Mouse (Mus musculus): ENCODE results near the gene Lsm6. TPM values are rescaled to one million over a fixed set of nuclear protein-coding genes. Genes with fewer than 3 reads are reported as not detected.

Gene Lsm6
- 237 and 253 TPM in 2 replicates for polyA plus RNA-seq (2014; fragmentation: Nextera tagmentation; extraction: Ambion mirVana)

- Histone ChIP-seq H3K27me3 (ENCODE audit: control insufficient read depth, insufficient read depth, low read length) (no peaks in the 10 kb centered on the region), H3K4me2 (peak within 1 kb of the TSS; percentile 52), H3K27ac (ENCODE audit: low read depth, low read length) (peak within 1 kb of the TSS; percentile 93), H3K9ac (ENCODE audit: low read length) (peak within 1 kb of the TSS; percentile 84), H3K36me3 (ENCODE audit: control insufficient read depth, insufficient read depth, low read length) (no peaks in the 10 kb centered on the region), H3K4me1 (ENCODE audit: control insufficient read depth, insufficient read depth, low read length) (no peaks in the 10 kb centered on the region), H3K4me3 (ENCODE audit: low read depth, low read length) (peak within 1 kb of the TSS; percentile 64), H3K9me3 (ENCODE audit: control insufficient read depth, low read length) (no peaks in the 10 kb centered on the region)
- peak; percentile 100 for DNase-seq (ENCODE audit: low spot score, missing footprints)
- under 1% methylated on average over 63 of the region's 70 CpGs for WGBS
- peak; percentile 95 for ATAC-seq (ENCODE audit: low FRiP score)
Measured at GRCm38 (mm10) chr8:78820673-78821310, at the start of gene Lsm6. Gene Lsm6, minus strand, starts transcription at chr8:78821140.

GRCm38 (mm10) chr8:78867036-78867435 lies 46.1 kb upstream of the Lsm6 start:
- 85% methylated on average over 2 of the region's 2 CpGs for WGBS
- no peaks in the 10 kb centered on the region for H3K27me3 ChIP-seq (ENCODE audit: control insufficient read depth, insufficient read depth, low read length)
- no peak for DNase-seq (ENCODE audit: low spot score, missing footprints)
- H3K27ac ChIP-seq (ENCODE audit: low read depth, low read length), result no peak overlapping the region
- H3K9ac ChIP-seq (ENCODE audit: low read length), result no peak overlapping the region
- no peak for ATAC-seq (ENCODE audit: low FRiP score)
- no peak overlapping the region for H3K4me3 ChIP-seq (ENCODE audit: low read depth, low read length)
- no peaks in the 10 kb centered on the region for H3K4me1 ChIP-seq (ENCODE audit: control insufficient read depth, insufficient read depth, low read length)
- no peaks in the 10 kb centered on the region for H3K36me3 ChIP-seq (ENCODE audit: control insufficient read depth, insufficient read depth, low read length)
- no peaks in the 10 kb centered on the region for H3K9me3 ChIP-seq (ENCODE audit: control insufficient read depth, low read length)
- no peak overlapping the region for H3K4me2 ChIP-seq

- no peaks in the 10 kb centered on the region for H3K4me1 ChIP-seq (ENCODE audit: control insufficient read depth, insufficient read depth, low read length)
- H3K9me3 ChIP-seq (ENCODE audit: control insufficient read depth, low read length), result no peaks in the 10 kb centered on the region
- H3K9ac ChIP-seq (ENCODE audit: low read length), result no peak overlapping the region
- H3K4me3 ChIP-seq (ENCODE audit: low read depth, low read length), result no peak overlapping the region
- H3K36me3 ChIP-seq (ENCODE audit: control insufficient read depth, insufficient read depth, low read length), result no peaks in the 10 kb centered on the region
- ATAC-seq (ENCODE audit: low FRiP score), result no peak
- H3K27ac ChIP-seq (ENCODE audit: low read depth, low read length), result no peak overlapping the region
- DNase-seq (ENCODE audit: low spot score, missing footprints), result no peak
- H3K4me2 ChIP-seq, result no peak overlapping the region
- no peaks in the 10 kb centered on the region for H3K27me3 ChIP-seq (ENCODE audit: control insufficient read depth, insufficient read depth, low read length)
- WGBS, result 96% methylated on average over 1 of the region's 1 CpGs
Measured at GRCm38 (mm10) chr8:78863001-78863400, 42.1 kb upstream of the Lsm6 start.

GRCm38 (mm10) chr8:78862046-78862445 lies 41.1 kb upstream of the Lsm6 start:
- DNase-seq (ENCODE audit: low spot score, missing footprints) (no peak), ATAC-seq (ENCODE audit: low FRiP score) (no peak)
- Histone ChIP-seq H3K27me3 (ENCODE audit: control insufficient read depth, insufficient read depth, low read length) (no peaks in the 10 kb centered on the region), H3K4me1 (ENCODE audit: control insufficient read depth, insufficient read depth, low read length) (no peaks in the 10 kb centered on the region), H3K36me3 (ENCODE audit: control insufficient read depth, insufficient read depth, low read length) (no peaks in the 10 kb centered on the region), H3K4me3 (ENCODE audit: low read depth, low read length) (no peak overlapping the region), H3K4me2 (no peak overlapping the region), H3K9me3 (ENCODE audit: control insufficient read depth, low read length) (no peaks in the 10 kb centered on the region), H3K27ac (ENCODE audit: low read depth, low read length) (no peak overlapping the region), H3K9ac (ENCODE audit: low read length) (no peak overlapping the region)
- 80% methylated on average over 9 of the region's 9 CpGs for WGBS

- Histone ChIP-seq H3K4me2 (no peak overlapping the region), H3K4me1 (ENCODE audit: control insufficient read depth, insufficient read depth, low read length) (no peaks in the 10 kb centered on the region), H3K9ac (ENCODE audit: low read length) (no peak overlapping the region), H3K9me3 (ENCODE audit: control insufficient read depth, low read length) (no peaks in the 10 kb centered on the region), H3K4me3 (ENCODE audit: low read depth, low read length) (no peak overlapping the region), H3K36me3 (ENCODE audit: control insufficient read depth, insufficient read depth, low read length) (no peaks in the 10 kb centered on the region), H3K27me3 (ENCODE audit: control insufficient read depth, insufficient read depth, low read length) (no peaks in the 10 kb centered on the region), H3K27ac (ENCODE audit: low read depth, low read length) (no peak overlapping the region)
- DNase-seq (ENCODE audit: low spot score, missing footprints), result no peak
- 52% methylated on average over 5 of the region's 5 CpGs for WGBS
- ATAC-seq (ENCODE audit: low FRiP score), result no peak
Measured at GRCm38 (mm10) chr8:78860789-78861188, 39.8 kb upstream of the Lsm6 start.

GRCm38 (mm10) chr8:78857421-78857820 lies 36.5 kb upstream of the Lsm6 start:
- H3K9ac ChIP-seq (ENCODE audit: low read length), result no peak overlapping the region
- no peak overlapping the region for H3K4me2 ChIP-seq
- no peak for DNase-seq (ENCODE audit: low spot score, missing footprints)
- WGBS, result 95% methylated on average over 7 of the region's 7 CpGs
- no peaks in the 10 kb centered on the region for H3K36me3 ChIP-seq (ENCODE audit: control insufficient read depth, insufficient read depth, low read length)
- no peaks in the 10 kb centered on the region for H3K4me1 ChIP-seq (ENCODE audit: control insufficient read depth, insufficient read depth, low read length)
- no peak overlapping the region for H3K4me3 ChIP-seq (ENCODE audit: low read depth, low read length)
- no peak overlapping the region for H3K27ac ChIP-seq (ENCODE audit: low read depth, low read length)
- H3K9me3 ChIP-seq (ENCODE audit: control insufficient read depth, low read length), result no peaks in the 10 kb centered on the region
- ATAC-seq (ENCODE audit: low FRiP score), result no peak
- H3K27me3 ChIP-seq (ENCODE audit: control insufficient read depth, insufficient read depth, low read length), result no peaks in the 10 kb centered on the region

GRCm38 (mm10) chr8:78852279-78852678 lies 31.3 kb upstream of the Lsm6 start:
- no peaks in the 10 kb centered on the region for H3K36me3 ChIP-seq (ENCODE audit: control insufficient read depth, insufficient read depth, low read length)

GRCm38 (mm10) chr8:78847240-78847639 lies 26.3 kb upstream of the Lsm6 start:
- no peak overlapping the region for H3K4me3 ChIP-seq (ENCODE audit: low read depth, low read length)
- no peak for DNase-seq (ENCODE audit: low spot score, missing footprints)
- no peaks in the 10 kb centered on the region for H3K9me3 ChIP-seq (ENCODE audit: control insufficient read depth, low read length)
- no peaks in the 10 kb centered on the region for H3K36me3 ChIP-seq (ENCODE audit: control insufficient read depth, insufficient read depth, low read length)
- no peak overlapping the region for H3K27ac ChIP-seq (ENCODE audit: low read depth, low read length)
- no peaks in the 10 kb centered on the region for H3K4me1 ChIP-seq (ENCODE audit: control insufficient read depth, insufficient read depth, low read length)
- no peak for ATAC-seq (ENCODE audit: low FRiP score)
- no peak overlapping the region for H3K4me2 ChIP-seq
- no peak overlapping the region for H3K9ac ChIP-seq (ENCODE audit: low read length)
- H3K27me3 ChIP-seq (ENCODE audit: control insufficient read depth, insufficient read depth, low read length), result no peaks in the 10 kb centered on the region
- 82% methylated on average over 3 of the region's 3 CpGs for WGBS

More at GRCm38 (mm10) chr8:78852279-78852678, 31.3 kb upstream of the Lsm6 start:
- Histone ChIP-seq H3K4me3 (ENCODE audit: low read depth, low read length) (no peak overlapping the region), H3K27me3 (ENCODE audit: control insufficient read depth, insufficient read depth, low read length) (no peaks in the 10 kb centered on the region), H3K9me3 (ENCODE audit: control insufficient read depth, low read length) (no peaks in the 10 kb centered on the region), H3K4me2 (no peak overlapping the region), H3K4me1 (ENCODE audit: control insufficient read depth, insufficient read depth, low read length) (no peaks in the 10 kb centered on the region), H3K27ac (ENCODE audit: low read depth, low read length) (no peak overlapping the region), H3K9ac (ENCODE audit: low read length) (no peak overlapping the region)
- WGBS, result 82% methylated on average over 4 of the region's 4 CpGs
- no peak for ATAC-seq (ENCODE audit: low FRiP score)
- DNase-seq (ENCODE audit: low spot score, missing footprints), result no peak

- no peaks in the 10 kb centered on the region for H3K27me3 ChIP-seq (ENCODE audit: control insufficient read depth, insufficient read depth, low read length)
- no peak overlapping the region for H3K4me2 ChIP-seq
- H3K27ac ChIP-seq (ENCODE audit: low read depth, low read length), result no peak overlapping the region
- H3K36me3 ChIP-seq (ENCODE audit: control insufficient read depth, insufficient read depth, low read length), result no peaks in the 10 kb centered on the region
- H3K9me3 ChIP-seq (ENCODE audit: control insufficient read depth, low read length), result no peaks in the 10 kb centered on the region
- no peak overlapping the region for H3K4me3 ChIP-seq (ENCODE audit: low read depth, low read length)
- ATAC-seq (ENCODE audit: low FRiP score), result no peak
- H3K4me1 ChIP-seq (ENCODE audit: control insufficient read depth, insufficient read depth, low read length), result no peaks in the 10 kb centered on the region
- 86% methylated on average over 5 of the region's 5 CpGs for WGBS
- H3K9ac ChIP-seq (ENCODE audit: low read length), result no peak overlapping the region
- DNase-seq (ENCODE audit: low spot score, missing footprints), result no peak
Measured at GRCm38 (mm10) chr8:78844559-78844958, 23.6 kb upstream of the Lsm6 start.
